Mouse (Mus musculus) CH12.LX (cell line): ENCODE results near the gene Pcna. TPM values are rescaled to one million over a fixed set of nuclear protein-coding genes. Genes with fewer than 3 reads are reported as not detected.

ENCODE experiments used
- DNase-seq: peaks from one replicate; pipeline ENCODE4 v3.0.0-alpha.2; 2013; ENCODE audit errors: extremely low read depth
- H3K27ac ChIP-seq: 2 replicates; pipeline ENCODE4 v1.5.1; 2012; ENCODE audit warnings: low read depth, mild to moderate bottlenecking, control low read depth, moderate library complexity; ENCODE audit not compliant: insufficient read depth
- H3K27me3 ChIP-seq: replicated peaks from 2 replicates; pipeline ENCODE3; 2012; ENCODE audit warnings: inconsistent platforms
- H3K36me3 ChIP-seq, 2 experiments: replicated peaks in 1 of 2; 2 replicates each; pipeline versions ENCODE3 to v1.6.1; 2012; ENCODE audit warnings: inconsistent platforms in 1 of 2, low read length in 1 of 2, mild to moderate bottlenecking in 1 of 2, mixed read lengths in 1 of 2, moderate library complexity in 1 of 2; ENCODE audit not compliant: control insufficient read depth in 1 of 2, insufficient read depth in 1 of 2
- H3K4me1 ChIP-seq, 2 experiments: 2 replicates each; pipeline ENCODE4 v1.6.1; 2012; ENCODE audit warnings: inconsistent platforms in 1 of 2, moderate library complexity in 1 of 2; ENCODE audit not compliant: insufficient read depth in 2 of 2, control insufficient read depth in 1 of 2
- H3K4me2 ChIP-seq: 2 replicates; pipeline ENCODE4 v1.6.1; 2012; ENCODE audit warnings: low read depth, mild to moderate bottlenecking, control low read depth; ENCODE audit not compliant: poor library complexity, insufficient read depth, severe bottlenecking
- H3K4me3 ChIP-seq, 3 experiments: fragments of 150-350 bp in 1 of 3; sonication (generic) in 1 of 3; replicated peaks in 1 of 3; 2 replicates each; pipeline versions ENCODE3 to v1.5.1; 2011 to 2012; ENCODE audit warnings: low read depth in 2 of 3, low read length in 2 of 3, mild to moderate bottlenecking in 2 of 3, moderate library complexity in 2 of 3, control low read depth in 1 of 3, improper control_type of control experiment in 1 of 3, inconsistent platforms in 1 of 3, mixed read lengths in 1 of 3; ENCODE audit not compliant: poor library complexity in 1 of 3
- H3K79me2 ChIP-seq: replicated peaks from 2 replicates; pipeline ENCODE4 v1.6.1; 2012; ENCODE audit warnings: mild to moderate bottlenecking, moderate library complexity; ENCODE audit not compliant: control insufficient read depth, poor library complexity, insufficient read depth, severe bottlenecking; ENCODE audit errors: extremely low read depth
- H3K9ac ChIP-seq: 2 replicates; pipeline ENCODE4 v1.6.1; 2012; ENCODE audit warnings: low read depth, mild to moderate bottlenecking, control low read depth, moderate library complexity; ENCODE audit not compliant: insufficient read depth
- H3K9me3 ChIP-seq: replicated peaks from 2 replicates; pipeline ENCODE3; 2012; ENCODE audit warnings: low read length, inconsistent platforms, mixed read lengths
- BHLHE40 ChIP-seq: IDR thresholded peaks from 2 replicates; pipeline ENCODE4 v1.6.1; 2011; ENCODE audit warnings: mild to moderate bottlenecking, low read depth, low read length, improper control_type of control experiment
- CHD1 ChIP-seq: IDR thresholded peaks from 2 replicates; pipeline ENCODE4 v1.6.1; 2012; ENCODE audit warnings: low read depth, low read length, improper control_type of control experiment, inconsistent platforms
- E2F4 ChIP-seq: IDR thresholded peaks from 2 replicates; pipeline ENCODE4 v1.6.1; 2011; ENCODE audit warnings: low read depth, low read length, improper control_type of control experiment; ENCODE audit not compliant: insufficient replicate concordance
- ETS1 ChIP-seq: conservative IDR thresholded peaks from 2 replicates; pipeline ENCODE4 v1.6.1; 2012; ENCODE audit warnings: low read depth, mild to moderate bottlenecking, inconsistent platforms, low read length, improper control_type of control experiment, moderate library complexity
- GABPA ChIP-seq: IDR thresholded peaks from 2 replicates; pipeline ENCODE4 v1.6.1; 2012; ENCODE audit warnings: low read depth, low read length, improper control_type of control experiment, inconsistent platforms; ENCODE audit not compliant: insufficient replicate concordance
- JUN ChIP-seq: IDR thresholded peaks from 2 replicates; pipeline ENCODE4 v1.6.1; 2011; ENCODE audit warnings: low read depth, mild to moderate bottlenecking, low read length, improper control_type of control experiment, moderate library complexity; ENCODE audit not compliant: insufficient read depth
- KAT2A ChIP-seq: IDR thresholded peaks from 2 replicates; pipeline ENCODE4 v1.6.1; 2012; ENCODE audit warnings: low read length, improper control_type of control experiment, inconsistent platforms; ENCODE audit not compliant: insufficient replicate concordance
- MAFK ChIP-seq: IDR thresholded peaks from 2 replicates; pipeline ENCODE4 v1.6.1; 2011; ENCODE audit warnings: low read length, improper control_type of control experiment; ENCODE audit not compliant: insufficient replicate concordance
- MXI1 ChIP-seq: IDR thresholded peaks from 2 replicates; pipeline ENCODE4 v1.6.1; 2011; ENCODE audit warnings: mild to moderate bottlenecking, low read depth, low read length, improper control_type of control experiment
- PAX5 ChIP-seq: IDR thresholded peaks from 2 replicates; pipeline ENCODE4 v1.6.1; 2012; ENCODE audit warnings: low read length, inconsistent platforms, mixed read lengths
- POLR2A ChIP-seq: IDR thresholded peaks from 2 replicates; pipeline ENCODE4 v1.6.1; 2011; ENCODE audit warnings: low read depth, mild to moderate bottlenecking, improper control_type of control experiment, low read length
- SMC3 ChIP-seq: IDR thresholded peaks from 2 replicates; pipeline ENCODE4 v1.6.1; 2011; ENCODE audit warnings: low read depth, low read length, improper control_type of control experiment
- TBP ChIP-seq: conservative IDR thresholded peaks from 2 replicates; pipeline ENCODE4 v1.6.1; 2011; ENCODE audit warnings: low read depth, low read length, improper control_type of control experiment
- USF2 ChIP-seq: conservative IDR thresholded peaks from 2 replicates; pipeline ENCODE4 v1.6.1; 2011; ENCODE audit warnings: low read depth, low read length, improper control_type of control experiment
- ZNF384 ChIP-seq: IDR thresholded peaks from 2 replicates; pipeline ENCODE4 v1.6.1; 2012; ENCODE audit warnings: low read depth, low read length, improper control_type of control experiment, inconsistent platforms
- dilution Hi-C: fragments of 300-500 bp; cut with MboI; formaldehyde crosslinking; loops from 2 replicates; pipeline ENCODE4 v1.14.3; 2020; ENCODE audit warnings: low sequenced_read_pairs; ENCODE audit not compliant: extremely low pct_unique_long_range_greater_than_20kb, extremely low pct_ligation_motif_present
- in situ Hi-C: fragments of 300-500 bp; cut with MboI; formaldehyde crosslinking; loops from 3 replicates; pipeline ENCODE4 v1.14.3; 2019; ENCODE audit warnings: low sequenced_read_pairs, low pct_ligation_motif_present, low pct_unique_long_range_greater_than_20kb, mixed read lengths
- polyA plus RNA-seq: library from polyadenylated mRNA; unstranded; fragments of >175 nt; gene quantifications from 2 replicates; pipeline ENCODE4 v1.2.1, GENCODE M21; 2012; ENCODE audit warnings: low read depth; ENCODE audit not compliant: insufficient read length
- total RNA-seq, 2 experiments: library from RNA; depleted of rRNA; stranded (reverse); fragments of 300-350 nt in 1 of 2; fragments of >200 nt in 1 of 2; gene quantifications; 2 replicates each; pipeline ENCODE4 v1.2.3; 2012 to 2014

Pcna gene
- total and polyA plus RNA-seq, 3 experiments, result 354 to 839 (median 550) TPM

- Histone ChIP-seq H3K36me3 (peaks cover 0 to 10% of the 10 kb centered on the region in 2 experiments), H3K9ac (no peak overlapping the region), H3K27me3 (no peaks in the 10 kb centered on the region), H3K79me2 (peaks cover 4% of the 10 kb centered on the region), H3K4me2 (no peak overlapping the region), H3K4me3 (no peak overlapping the region), H3K9me3 (no peaks in the 10 kb centered on the region), H3K27ac (no peak overlapping the region), H3K4me1 (peaks cover 0 to 13% of the 10 kb centered on the region in 2 experiments; a peak in 2 of 4 replicates)
- dilution Hi-C loops, result no loop called here
- no peak for TF ChIP-seq MXI1
- no peak for TF ChIP-seq JUN
- TF ChIP-seq POLR2A, result no peak
- no peak for TF ChIP-seq SMC3
- no peak for TF ChIP-seq ETS1
- no peak for TF ChIP-seq PAX5
- TF ChIP-seq GABPA, result no peak
- no peak for TF ChIP-seq KAT2A
- in situ Hi-C loops, result no loop called here
- no peak for DNase-seq
Measured at GRCm38 (mm10) chr2:132257350-132258068, 4.4 kb upstream of the Pcna start.

DNA sequence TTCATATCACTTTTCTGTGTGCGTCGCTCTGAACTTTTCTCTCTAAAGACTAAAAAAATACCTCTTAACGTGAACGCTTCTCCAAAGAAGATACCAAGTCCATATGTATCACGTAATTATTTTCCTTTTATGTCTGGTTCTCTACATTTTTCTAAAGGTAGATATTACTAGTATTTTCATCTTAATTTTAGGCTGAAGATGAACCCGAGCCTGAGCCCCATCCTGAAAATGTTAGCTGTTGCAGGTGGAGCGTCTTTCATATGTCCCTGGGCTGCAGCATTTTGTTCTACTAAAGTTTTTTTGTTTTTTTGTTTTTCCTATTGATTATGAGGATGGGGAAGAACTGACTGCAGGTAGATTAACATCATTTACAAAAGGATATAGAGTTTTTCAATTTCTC is 489 bp upstream of the Pcna start:
- peaks cover 0 to 34% of the 10 kb centered on the region in 2 experiments; a peak in 2 of 4 replicates for H3K4me1 ChIP-seq

GRCm38 (mm10) chr2:132251911-132252310 is 1.2 kb downstream of the Pcna start:
- no peak for DNase-seq
- TF ChIP-seq TBP, result no peak
- TF ChIP-seq E2F4, result no peak
- Histone ChIP-seq H3K27ac (peak overlapping the region; percentile 53), H3K4me1 (peaks cover 0 to 36% of the 10 kb centered on the region in 2 experiments; a peak in 2 of 4 replicates), H3K36me3 (peaks cover 28 to 40% of the 10 kb centered on the region in 2 experiments), H3K27me3 (no peaks in the 10 kb centered on the region), H3K4me3 (peak overlapping the region; percentile 74 to 79 (median 77)), H3K4me2 (peak overlapping the region; percentile 93), H3K79me2 (peaks cover 42% of the 10 kb centered on the region), H3K9ac (peak overlapping the region; percentile 96), H3K9me3 (no peaks in the 10 kb centered on the region)
- in situ Hi-C loops (no loop called here), dilution Hi-C loops (no loop called here)

More for the DNA sequence above, 489 bp upstream of the Pcna start:
- in situ Hi-C loops, result no loop called here
- TF ChIP-seq USF2, result no peak
- no peak for TF ChIP-seq ZNF384
- peak; percentile 79 for TF ChIP-seq CHD1
- no peak for TF ChIP-seq BHLHE40
- no peak for TF ChIP-seq MAFK
- peak overlapping the region; percentile 59 to 79 (median 79) for H3K4me3 ChIP-seq
- no peak for DNase-seq
- dilution Hi-C loops, result no loop called here
- H3K9me3 ChIP-seq, result no peaks in the 10 kb centered on the region
- H3K36me3 ChIP-seq, result peaks cover 20 to 34% of the 10 kb centered on the region in 2 experiments
- H3K4me2 ChIP-seq, result peak overlapping the region; percentile 38
- H3K27ac ChIP-seq, result no peak overlapping the region
- no peaks in the 10 kb centered on the region for H3K27me3 ChIP-seq
- H3K79me2 ChIP-seq, result peaks cover 35% of the 10 kb centered on the region
- H3K9ac ChIP-seq, result peak overlapping the region; percentile 91
